Comparison of ENCODE assay signal across 7 mouse cellular contexts in the genomic region with DNA sequence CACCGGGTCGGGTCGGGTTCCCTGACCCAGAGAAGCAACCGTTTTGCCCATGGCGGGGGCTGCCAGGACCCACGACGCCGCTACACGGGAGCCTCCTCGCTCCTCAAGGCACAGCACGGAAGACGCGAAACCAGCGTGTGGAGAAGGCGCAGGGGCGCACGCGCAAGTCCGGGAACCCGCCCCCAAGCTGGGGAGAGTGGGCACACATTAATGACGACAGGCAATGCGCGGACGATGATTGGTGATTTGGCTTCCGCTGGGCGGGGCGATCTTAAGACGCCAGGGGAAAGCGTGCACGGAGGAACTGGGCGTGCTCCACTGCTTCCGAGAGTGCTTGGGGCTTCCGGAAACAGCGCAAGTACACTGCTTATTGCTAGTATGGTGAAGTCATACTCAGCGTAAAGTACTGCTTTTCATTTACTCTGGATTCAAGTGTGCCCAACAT. TPM values are rescaled to one million over a fixed set of nuclear protein-coding genes. Genes with fewer than 3 reads are reported as not detected.
DNase-seq lines count a peak whose midpoint lies in the region; ATAC-seq lines count a peak whose summit lies in the region.

TSS of gene Ddx10 (minus strand) at position 101 of the 445 bp plus-strand sequence.

- no peaks in the 10 kb centered on the region for H3K36me3 ChIP-seq in embryonic facial prominence, embryonic 12.5 days
- H3K36me3 ChIP-seq in limb, embryonic 11.5 days (ENCODE audit: control insufficient read depth, insufficient read depth, low read length) = no peaks in the 10 kb centered on the region
- no peaks in the 10 kb centered on the region for H3K36me3 ChIP-seq in midbrain, embryonic 14.5 days (ENCODE audit: control insufficient read depth, insufficient read depth, low read length)

- H3K4me3 ChIP-seq in embryonic facial prominence, embryonic 12.5 days = peak within 1 kb of the TSS; percentile 93
- peak within 1 kb of the TSS; percentile 79 for H3K4me3 ChIP-seq in limb, embryonic 11.5 days (ENCODE audit: low read depth, low read length)
- peak within 1 kb of the TSS; percentile 64 for H3K4me3 ChIP-seq in midbrain, embryonic 14.5 days (replicated peaks; ENCODE audit: low read depth, low read length)

- DNase-seq in adrenal gland, postnatal 25 days = peak; percentile 96
- peak; percentile 100 for DNase-seq in heart, adult 11 months
- DNase-seq in kidney, adult 18-20 months = peak; percentile 98
- peak; percentile 97 for DNase-seq in limb, embryonic 11.5 days (ENCODE audit: low spot score)
- DNase-seq in midbrain, embryonic 14.5 days = peak; percentile 99
- DNase-seq in spleen, adult 18-20 months = peak; percentile 95 to 96

- H3K9ac ChIP-seq in embryonic facial prominence, embryonic 12.5 days = peak within 1 kb of the TSS; percentile 81
- peak within 1 kb of the TSS; percentile 63 for H3K9ac ChIP-seq in limb, embryonic 11.5 days (ENCODE audit: low read length)
- H3K9ac ChIP-seq in midbrain, embryonic 14.5 days (replicated peaks; ENCODE audit: low read length) = peak within 1 kb of the TSS; percentile 59

- no peaks in the 10 kb centered on the region for H3K27me3 ChIP-seq in embryonic facial prominence, embryonic 12.5 days
- no peaks in the 10 kb centered on the region for H3K27me3 ChIP-seq in limb, embryonic 11.5 days (ENCODE audit: control insufficient read depth, insufficient read depth, low read length)
- no peaks in the 10 kb centered on the region for H3K27me3 ChIP-seq in midbrain, embryonic 14.5 days (ENCODE audit: control insufficient read depth, insufficient read depth, low read length)

- H3K9me3 ChIP-seq in embryonic facial prominence, embryonic 12.5 days = no peaks in the 10 kb centered on the region
- H3K9me3 ChIP-seq in limb, embryonic 11.5 days (ENCODE audit: control insufficient read depth, low read length) = no peaks in the 10 kb centered on the region
- H3K9me3 ChIP-seq in midbrain, embryonic 14.5 days (ENCODE audit: control insufficient read depth, low read length) = no peaks in the 10 kb centered on the region

- peaks cover 9% of the 10 kb centered on the region for H3K4me1 ChIP-seq in embryonic facial prominence, embryonic 12.5 days
- 0 out of 2 replicates have a peak, but pooled peaks cover 3% of the 10 kb centered on the region for H3K4me1 ChIP-seq in limb, embryonic 11.5 days (ENCODE audit: control insufficient read depth, insufficient read depth, low read length)
- H3K4me1 ChIP-seq in midbrain, embryonic 14.5 days (ENCODE audit: control insufficient read depth, insufficient read depth, low read length) = peaks cover 10% of the 10 kb centered on the region

- H3K4me2 ChIP-seq in embryonic facial prominence, embryonic 12.5 days (replicated peaks) = peak within 1 kb of the TSS; percentile 94
- H3K4me2 ChIP-seq in limb, embryonic 11.5 days (ENCODE audit: low read depth, severe bottlenecking) = peak within 1 kb of the TSS; percentile 88
- H3K4me2 ChIP-seq in midbrain, embryonic 14.5 days (ENCODE audit: low read length) = peak within 1 kb of the TSS; percentile 92

- WGBS in embryonic facial prominence, embryonic 12.5 days = under 1% methylated on average over 35 of the region's 35 CpGs
- WGBS in limb, embryonic 11.5 days = under 1% methylated on average over 35 of the region's 35 CpGs
- WGBS in midbrain, embryonic 14.5 days = under 1% methylated on average over 35 of the region's 35 CpGs

- ATAC-seq in embryonic facial prominence, embryonic 12.5 days (ENCODE audit: insufficient number of reproducible peaks, insufficient read depth, low FRiP score, low TSS enrichment) = peak; percentile 99
- peak; percentile 98 for ATAC-seq in limb, embryonic 11.5 days (ENCODE audit: insufficient number of reproducible peaks, low FRiP score, low TSS enrichment, low read depth)
- ATAC-seq in midbrain, embryonic 14.5 days (ENCODE audit: low FRiP score, low TSS enrichment) = peak; percentile 99

- no peak within 1 kb of the TSS for H3K27ac ChIP-seq in embryonic facial prominence, embryonic 12.5 days
- H3K27ac ChIP-seq in limb, embryonic 11.5 days (replicated peaks; ENCODE audit: low read depth, low read length) = no peak within 1 kb of the TSS
- H3K27ac ChIP-seq in midbrain, embryonic 14.5 days (replicated peaks; ENCODE audit: low read depth, low read length) = no peak within 1 kb of the TSS

RNA-seq across cellular contexts. Expression of gene Ddx10, which starts in this region (rescaled TPM):
- total RNA-seq in adrenal gland, postnatal 25 days (2021) = 19.6 and 20.5 TPM in 2 replicates
- 28.7 and 31.0 TPM in 2 replicates for polyA plus RNA-seq in embryonic facial prominence, embryonic 12.5 days (2016; fragmentation: Nextera tagmentation; extraction: Ambion mirVana)
- polyA plus RNA-seq in limb, embryonic 11.5 days (2014; fragmentation: Nextera tagmentation; extraction: Ambion mirVana) = 34.0 and 36.6 TPM in 2 replicates
- 22.1 and 24.7 TPM in 2 replicates for polyA plus RNA-seq in midbrain, embryonic 14.5 days (2014; fragmentation: Nextera tagmentation; extraction: Ambion mirVana)
